Mouse (Mus musculus) liver, postnatal 0 days (tissue): ENCODE data around the gene Gm20388. TPM values are rescaled to one million over a fixed set of nuclear protein-coding genes. Genes with fewer than 3 reads are reported as not detected.

Experiments
- ATAC-seq: fragments of 200-750 bp; cut with Nextera tagmentation; 2 replicates; pipeline ENCODE4 v1.8.0; 2017; ENCODE audit warnings: mild to moderate bottlenecking, moderate library complexity
- DNase-seq: peaks from one replicate; pipeline ENCODE4 v3.0.0-alpha.2; 2016
- H3K27ac ChIP-seq: fragments of 300-500 bp; sonication (generic); 2 replicates; pipeline ENCODE4 v1.5.1; 2014; ENCODE audit warnings: antibody characterized with exemption, moderate library complexity, mild to moderate bottlenecking, low read depth
- H3K27me3 ChIP-seq: fragments of 300-500 bp; sonication (generic); 2 replicates; pipeline ENCODE4 v1.6.1; 2014; ENCODE audit warnings: low read length, control low read depth, mixed read lengths; ENCODE audit not compliant: insufficient read depth
- H3K36me3 ChIP-seq: fragments of 300-500 bp; sonication (generic); replicated peaks from 2 replicates; pipeline ENCODE4 v1.6.1; 2014; ENCODE audit warnings: mild to moderate bottlenecking, control low read depth, low read length, moderate library complexity, mixed read lengths; ENCODE audit not compliant: insufficient read depth
- H3K4me1 ChIP-seq: fragments of 300-500 bp; sonication (generic); 2 replicates; pipeline ENCODE4 v1.6.1; 2014; ENCODE audit warnings: antibody characterized with exemption, mild to moderate bottlenecking, control low read depth; ENCODE audit not compliant: insufficient read depth
- H3K4me2 ChIP-seq: fragments of 300-500 bp; sonication (generic); 2 replicates; pipeline ENCODE4 v1.6.1; 2014; ENCODE audit warnings: low read depth, mild to moderate bottlenecking, low read length, moderate library complexity, mixed read lengths
- H3K4me3 ChIP-seq: fragments of 300-500 bp; sonication (generic); 2 replicates; pipeline ENCODE4 v1.5.1; 2014; ENCODE audit warnings: low read depth, low read length
- H3K9ac ChIP-seq: fragments of 300-500 bp; sonication (generic); replicated peaks from 2 replicates; pipeline ENCODE4 v1.6.1; 2014; ENCODE audit warnings: mild to moderate bottlenecking, moderate library complexity
- H3K9me3 ChIP-seq: fragments of 300-500 bp; sonication (generic); 2 replicates; pipeline ENCODE4 v1.6.1; 2016; ENCODE audit warnings: mild to moderate bottlenecking, control low read depth, low read length, mixed read lengths
- CTCF ChIP-seq: sonication (generic); IDR thresholded peaks from 2 replicates; pipeline ENCODE4 v1.5.1; 2016; ENCODE audit warnings: antibody characterized with exemption, low read depth
- EP300 ChIP-seq: IDR thresholded peaks from 2 replicates; pipeline ENCODE4 v1.6.1; 2016; ENCODE audit warnings: antibody characterized with exemption, low read depth, mild to moderate bottlenecking
- WGBS: fragments of 180-500 bp; shearing (Covaris S2); extraction: QIAGEN DNeasy Blood & Tissue Kit; methylation state at CpG from one replicate; pipeline ENCODE4 v1.1.7; 2014; ENCODE audit not compliant: insufficient replicate concordance; 5-methylcytosine and 5-hydroxymethylcytosine counted together
- polyA plus RNA-seq: library from polyadenylated mRNA; unstranded; fragments of >200 nt; fragmentation: Nextera tagmentation; extraction: Ambion mirVana; gene quantifications from 2 replicates; pipeline ENCODE4 v1.2.1, GENCODE M21; 2015

The Gm20388 gene
- polyA plus RNA-seq, 1 experiment from 2014 or later: not detected

DNA sequence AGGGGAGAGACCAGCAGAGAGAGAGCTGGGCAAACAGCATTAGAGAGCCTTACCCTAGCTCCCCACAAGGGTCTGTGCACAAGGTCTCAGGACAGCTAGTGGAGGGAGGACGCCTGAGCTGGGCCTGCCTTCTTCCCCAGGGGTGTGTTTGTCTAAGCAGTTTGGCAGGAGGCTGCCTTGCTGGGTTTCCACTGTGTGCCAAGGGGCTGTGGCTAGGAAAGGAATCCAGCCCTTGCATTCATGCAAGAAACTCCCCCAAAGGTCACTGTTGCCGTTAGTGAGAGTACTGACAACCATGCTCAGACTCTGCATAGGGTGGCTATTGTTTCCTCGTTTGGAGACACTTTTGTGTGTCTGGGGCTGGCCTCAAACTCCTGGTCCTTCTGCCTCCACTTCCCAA lies 1055.9 kb downstream of the Gm20388 start:
- no peaks in the 10 kb centered on the region for H3K36me3 ChIP-seq
- no peak for TF ChIP-seq EP300
- TF ChIP-seq CTCF: no peak
- ATAC-seq: no peak
- no peak overlapping the region for H3K4me2 ChIP-seq
- 52% methylated on average over 3 of the region's 3 CpGs for WGBS
- no peak overlapping the region for H3K27ac ChIP-seq
- no peaks in the 10 kb centered on the region for H3K9me3 ChIP-seq
- no peak overlapping the region for H3K9ac ChIP-seq
- no peaks in the 10 kb centered on the region for H3K4me1 ChIP-seq
- H3K27me3 ChIP-seq: peaks cover 9% of the 10 kb centered on the region; the same call in 1 of the 2 replicates
- no peak for DNase-seq
- H3K4me3 ChIP-seq: no peak overlapping the region

DNA sequence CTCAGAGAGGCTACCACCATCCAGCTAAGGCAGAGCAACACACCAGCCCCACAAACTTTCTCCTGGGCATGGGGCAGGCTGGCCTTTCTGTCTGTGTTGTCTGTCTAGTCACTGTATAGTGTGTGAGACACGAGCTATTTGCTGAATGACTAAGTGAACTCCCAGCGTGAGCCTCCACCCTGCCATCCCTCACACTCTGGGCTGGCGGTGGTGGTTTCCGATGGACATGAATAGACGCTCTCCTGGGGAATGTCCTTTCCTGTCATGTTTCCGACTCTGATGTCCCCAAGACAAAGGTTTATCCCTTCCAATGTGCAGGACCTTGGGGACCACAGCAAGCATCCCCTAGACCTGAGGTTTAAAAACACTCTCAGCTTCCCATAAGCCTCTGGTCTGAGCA lies 1057.7 kb downstream of the Gm20388 start:
- Histone ChIP-seq H3K4me1 (peaks cover 4% of the 10 kb centered on the region; the same call in 1 of the 2 replicates), H3K9me3 (no peaks in the 10 kb centered on the region), H3K27me3 (peaks cover 26% of the 10 kb centered on the region), H3K4me2 (no peak overlapping the region), H3K9ac (no peak overlapping the region), H3K27ac (no peak overlapping the region), H3K36me3 (no peaks in the 10 kb centered on the region), H3K4me3 (no peak overlapping the region)
- no peak for ATAC-seq
- no peak for DNase-seq
- no peak for TF ChIP-seq EP300
- TF ChIP-seq CTCF: no peak
- WGBS: 50% methylated on average over 6 of the region's 6 CpGs

GRCm38 (mm10) chr8:120970346-120970745 lies 1059.7 kb downstream of the Gm20388 start:
- Histone ChIP-seq H3K9ac (no peak overlapping the region), H3K9me3 (no peaks in the 10 kb centered on the region), H3K27me3 (peaks cover 32% of the 10 kb centered on the region), H3K4me1 (peaks cover 4% of the 10 kb centered on the region; the same call in 1 of the 2 replicates), H3K4me2 (no peak overlapping the region), H3K4me3 (no peak overlapping the region), H3K36me3 (no peaks in the 10 kb centered on the region), H3K27ac (no peak overlapping the region)
- DNase-seq: peak; percentile 60
- no peak for ATAC-seq
- WGBS: 17% methylated on average over 5 of the region's 5 CpGs
- TF ChIP-seq EP300: no peak
- TF ChIP-seq CTCF: peak; percentile 73

GRCm38 (mm10) chr8:120971691-120972469 lies 1061.2 kb downstream of the Gm20388 start:
- no peaks in the 10 kb centered on the region for H3K9me3 ChIP-seq
- no peak overlapping the region for H3K27ac ChIP-seq
- 17% methylated on average over 34 of the region's 34 CpGs for WGBS
- H3K27me3 ChIP-seq: peaks cover 32% of the 10 kb centered on the region
- DNase-seq: no peak
- H3K9ac ChIP-seq: no peak overlapping the region
- H3K36me3 ChIP-seq: no peaks in the 10 kb centered on the region
- H3K4me2 ChIP-seq: 0 out of 2 replicates have a peak overlapping the region, but pooled peaks have one; percentile 13
- TF ChIP-seq EP300 (no peak), CTCF (no peak)
- H3K4me1 ChIP-seq: peaks cover 4% of the 10 kb centered on the region; the same call in 1 of the 2 replicates
- H3K4me3 ChIP-seq: no peak overlapping the region
- ATAC-seq: no peak

DNA sequence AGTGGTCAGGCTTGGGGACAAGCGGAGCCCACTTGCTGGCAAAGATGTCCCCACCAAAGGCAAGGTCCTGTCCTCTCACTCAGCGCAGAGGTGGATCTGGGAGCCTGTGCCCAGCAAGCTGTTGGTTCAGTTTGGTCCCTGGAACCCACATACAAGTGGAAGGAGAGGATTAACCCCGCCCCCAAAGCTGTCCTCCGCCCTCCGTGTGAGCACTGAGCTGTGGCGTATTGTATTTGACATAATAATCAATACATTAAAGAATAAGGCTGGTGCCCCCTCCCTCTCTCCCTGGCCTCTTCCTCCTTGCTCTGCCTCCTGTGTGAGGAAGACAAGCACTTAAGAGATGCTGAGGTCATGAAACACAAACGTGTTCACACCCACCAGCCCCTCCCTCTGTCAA lies 1062.4 kb downstream of the Gm20388 start:
- no peak for ATAC-seq
- Histone ChIP-seq H3K4me2 (no peak overlapping the region), H3K27ac (no peak overlapping the region), H3K4me1 (peaks cover 4% of the 10 kb centered on the region; the same call in 1 of the 2 replicates), H3K36me3 (no peaks in the 10 kb centered on the region), H3K4me3 (no peak overlapping the region), H3K9me3 (no peaks in the 10 kb centered on the region), H3K27me3 (peaks cover 29% of the 10 kb centered on the region), H3K9ac (no peak overlapping the region)
- TF ChIP-seq CTCF (no peak), EP300 (no peak)
- no peak for DNase-seq
- WGBS: 27% methylated on average over 7 of the region's 7 CpGs

DNA sequence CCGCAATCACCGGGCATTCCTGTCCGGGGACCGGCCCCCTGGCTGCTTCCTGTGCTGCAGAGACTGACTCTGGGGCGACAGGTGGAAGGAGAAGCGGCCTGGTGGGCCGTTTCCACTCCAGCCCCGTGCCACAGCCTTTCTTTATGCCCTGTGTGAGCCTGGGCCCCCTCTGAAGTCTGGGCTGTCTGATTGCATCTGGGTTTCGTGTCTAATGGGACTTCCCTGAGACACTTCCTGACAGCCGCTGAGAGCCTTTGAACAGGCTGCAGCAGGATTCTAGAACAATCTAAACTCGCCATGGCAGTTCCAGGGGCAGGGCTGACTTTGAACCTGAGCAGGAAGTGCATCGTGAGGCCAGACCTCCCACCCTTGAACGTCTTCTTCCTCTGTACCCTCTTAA lies 1066.5 kb downstream of the Gm20388 start:
- ATAC-seq: no peak
- no peaks in the 10 kb centered on the region for H3K9me3 ChIP-seq
- 32% methylated on average over 13 of the region's 13 CpGs for WGBS

More for the DNA sequence above, 1066.5 kb downstream of the Gm20388 start:
- Histone ChIP-seq H3K36me3 (no peaks in the 10 kb centered on the region), H3K4me2 (no peak overlapping the region), H3K9ac (no peak overlapping the region), H3K27me3 (peaks cover 17% of the 10 kb centered on the region), H3K27ac (no peak overlapping the region), H3K4me1 (no peaks in the 10 kb centered on the region), H3K4me3 (no peak overlapping the region)
- TF ChIP-seq CTCF (no peak), EP300 (no peak)
- DNase-seq: no peak
